Mouse (Mus musculus) heart, adult 11 months (tissue): ENCODE measurements around the gene Platr17.
"Not testable (repeated sequence)": the region's sequence is repeated elsewhere in the genome, so short reads cannot be mapped to it uniquely, and the experiment has no call there.

Source experiments
- DNase-seq: peaks from one replicate; pipeline ENCODE4 v3.0.0; 2022

The Platr17 gene

GRCm38 (mm10) chr17:33904835-33905234 lies at the start of gene Platr17:
Platr17 (plus strand) TSS chr17:33905135.
- not testable (repeated sequence) for DNase-seq

GRCm38 (mm10) chr17:33857816-33858215 lies 47.1 kb upstream of the Platr17 start:
- no peak for DNase-seq

GRCm38 (mm10) chr17:33865330-33866030 lies 39.5 kb upstream of the Platr17 start:
- DNase-seq = no peak

GRCm38 (mm10) chr17:33873537-33873936 lies 31.4 kb upstream of the Platr17 start, which contains the start of gene Gm7029:
Gm7029 (plus strand) TSS chr17:33873837.
- not testable (repeated sequence) for DNase-seq

- peak; percentile 89 for DNase-seq
These were observed 30.5 kb upstream of the Platr17 start for GRCm38 (mm10) chr17:33874411-33874810.

GRCm38 (mm10) chr17:33875797-33876196 lies 29.1 kb upstream of the Platr17 start:
- not testable (repeated sequence) for DNase-seq

GRCm38 (mm10) chr17:33884320-33884719 lies 20.6 kb upstream of the Platr17 start:
- peak; percentile 79 for DNase-seq

GRCm38 (mm10) chr17:33887802-33888201 lies 17.1 kb upstream of the Platr17 start:
- peak; percentile 73 for DNase-seq

GRCm38 (mm10) chr17:33888230-33888629 lies 16.7 kb upstream of the Platr17 start:
- DNase-seq = peak; percentile 78

- not testable (repeated sequence) for DNase-seq
These were observed 14.9 kb upstream of the Platr17 start for GRCm38 (mm10) chr17:33889941-33890532.

GRCm38 (mm10) chr17:33890533-33891059 lies 14.3 kb upstream of the Platr17 start, which contains the start of gene Kifc1:
Kifc1 (minus strand) TSS chr17:33890661.
- peak; percentile 100 for DNase-seq

GRCm38 (mm10) chr17:33891357-33891756 lies 13.6 kb upstream of the Platr17 start:
- peak; percentile 74 for DNase-seq

- not testable (repeated sequence) for DNase-seq
These were observed 13.0 kb upstream of the Platr17 start for GRCm38 (mm10) chr17:33891892-33892291.

- DNase-seq = peak; percentile 82
These were observed 12.5 kb upstream of the Platr17 start for GRCm38 (mm10) chr17:33892429-33892828.

- peak; percentile 82 for DNase-seq
These were observed 11.9 kb upstream of the Platr17 start for GRCm38 (mm10) chr17:33893011-33893410.

- peak; percentile 90 for DNase-seq
These were observed 7.7 kb upstream of the Platr17 start for GRCm38 (mm10) chr17:33897114-33897794.

- peak; percentile 94 for DNase-seq
These were observed 6.7 kb upstream of the Platr17 start for GRCm38 (mm10) chr17:33898193-33898592.

- peak; percentile 55 for DNase-seq
These were observed 5.3 kb upstream of the Platr17 start for GRCm38 (mm10) chr17:33899642-33900041.

- DNase-seq = no peak
These were observed 4.5 kb upstream of the Platr17 start for GRCm38 (mm10) chr17:33900281-33900988.

GRCm38 (mm10) chr17:33900989-33901314 lies 4.0 kb upstream of the Platr17 start:
- no peak for DNase-seq

- no peak for DNase-seq
These were observed 3.3 kb upstream of the Platr17 start for GRCm38 (mm10) chr17:33901653-33902052.

GRCm38 (mm10) chr17:33902079-33902478 lies 2.9 kb upstream of the Platr17 start:
- no peak for DNase-seq

GRCm38 (mm10) chr17:33902491-33902890 lies 2.4 kb upstream of the Platr17 start:
- DNase-seq = no peak
